Mouse (Mus musculus): ENCODE results near the gene Hspa1l.
"Not testable (repeated sequence)": the region's sequence is repeated elsewhere in the genome, so short reads cannot be mapped to it uniquely, and the experiment has no call there.

Gene Hspa1l

DNA sequence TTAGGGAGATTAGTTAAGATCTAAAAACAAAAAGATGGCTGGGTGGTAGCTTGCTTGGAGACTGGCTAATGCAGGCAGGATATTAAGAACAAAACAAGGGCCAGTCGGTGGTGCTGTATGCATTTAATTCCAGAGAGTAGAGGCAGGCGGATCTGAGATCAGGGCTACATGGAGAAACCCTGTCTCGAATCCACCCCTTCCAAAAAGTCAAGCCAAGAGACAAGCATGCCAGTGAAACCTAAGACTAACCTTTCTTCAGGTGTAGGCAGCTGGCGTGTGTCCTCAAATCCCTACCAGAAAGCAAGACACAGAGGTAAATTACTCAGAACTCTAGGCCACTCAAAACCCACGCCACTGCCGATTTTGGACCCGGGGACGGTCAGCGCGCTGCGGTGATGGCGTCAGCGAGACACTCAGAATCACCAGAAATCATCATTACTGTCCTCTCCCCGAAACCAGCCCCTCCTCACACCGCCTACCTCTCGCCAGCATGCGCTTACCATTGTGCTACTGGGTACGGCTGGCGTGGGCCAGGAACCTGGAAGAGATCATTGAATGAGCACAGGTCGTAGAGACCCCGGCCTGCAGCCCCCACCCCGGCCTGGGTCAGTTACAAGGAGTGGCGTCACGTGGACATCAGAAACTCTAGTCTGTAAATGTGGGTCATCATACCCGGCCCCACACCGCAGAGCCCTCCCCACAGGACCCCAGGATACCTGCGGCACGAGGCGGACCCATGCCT lies 20.7 kb upstream of the Hspa1l start:
- DNase-seq (ENCODE audit: low spot score in 2 of 2) = peak in 1 of 2 experiments; percentile 13

DNA sequence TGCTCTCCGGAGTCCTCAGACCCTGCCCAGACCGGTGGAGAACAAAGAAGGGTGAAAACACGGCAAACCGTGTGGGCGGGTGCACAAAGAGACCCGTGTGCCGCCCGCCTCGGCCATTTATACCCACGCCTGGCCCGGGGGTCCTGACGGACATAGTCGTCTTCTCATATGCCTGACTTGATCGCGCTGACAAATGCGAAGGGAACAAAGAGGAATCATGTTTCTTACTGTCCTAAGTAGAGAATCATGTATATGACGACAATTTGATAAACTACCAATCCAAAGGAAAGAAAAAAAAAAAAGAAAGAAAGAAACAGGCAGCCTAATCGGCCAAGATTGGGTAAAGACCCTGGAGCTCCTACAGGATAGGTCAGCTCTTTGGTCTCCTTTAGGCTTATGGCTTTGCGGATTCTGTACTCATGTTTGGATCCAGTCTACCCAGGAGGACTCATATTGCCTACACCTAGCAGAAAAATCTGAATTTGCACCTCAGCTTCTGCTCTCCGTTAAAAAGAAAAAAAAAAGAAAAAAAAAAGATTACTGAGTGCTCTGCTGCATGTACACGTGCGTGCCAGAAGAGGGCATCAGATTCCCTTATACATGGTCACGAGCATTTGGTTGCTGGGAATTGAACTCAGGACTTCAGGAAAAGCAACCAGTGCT lies 20.0 kb upstream of the Hspa1l start:
- DNase-seq (ENCODE audit: low spot score in 2 of 2) = peak; percentile 65 to 79

DNA sequence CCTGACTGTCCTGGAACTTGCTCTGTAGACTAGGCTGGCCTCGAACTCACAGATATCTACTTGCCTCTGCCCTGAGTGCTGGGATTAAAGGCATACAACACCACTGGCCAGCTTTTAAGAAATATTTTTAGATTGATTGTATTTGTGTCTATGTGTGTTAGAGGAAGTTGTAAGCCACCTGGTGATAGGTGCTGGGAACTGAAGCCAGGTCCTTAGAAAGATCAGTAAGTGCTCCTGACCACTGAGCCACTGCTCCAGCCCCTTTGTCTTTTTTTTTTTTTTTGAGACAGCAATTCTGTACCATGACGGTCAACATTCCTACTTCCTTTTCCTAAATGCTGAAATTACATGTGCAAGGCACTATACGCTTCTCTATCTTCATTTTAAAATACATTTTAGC lies 19.2 kb upstream of the Hspa1l start:
- no peak for DNase-seq (ENCODE audit: low spot score in 2 of 2)

DNA sequence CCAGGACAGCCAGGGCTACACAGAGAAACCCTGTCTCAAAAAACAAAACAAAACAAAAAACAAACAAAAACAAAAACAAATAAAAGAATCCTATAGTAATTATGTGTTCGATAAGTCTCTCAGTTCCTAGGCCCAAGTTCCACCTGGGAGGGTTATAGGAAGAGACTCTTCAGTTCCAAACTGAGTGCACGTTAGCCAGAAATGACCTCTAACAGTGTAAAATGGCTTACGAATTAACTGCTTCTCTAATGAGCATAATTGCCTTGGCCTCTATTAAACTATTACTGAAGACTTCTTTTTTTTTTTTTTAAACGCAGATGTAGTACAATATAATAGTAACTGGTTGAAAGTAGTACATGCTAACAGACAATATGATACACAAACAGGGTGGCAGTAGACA lies 18.6 kb upstream of the Hspa1l start:
- no peak for DNase-seq (ENCODE audit: low spot score in 2 of 2)

DNA sequence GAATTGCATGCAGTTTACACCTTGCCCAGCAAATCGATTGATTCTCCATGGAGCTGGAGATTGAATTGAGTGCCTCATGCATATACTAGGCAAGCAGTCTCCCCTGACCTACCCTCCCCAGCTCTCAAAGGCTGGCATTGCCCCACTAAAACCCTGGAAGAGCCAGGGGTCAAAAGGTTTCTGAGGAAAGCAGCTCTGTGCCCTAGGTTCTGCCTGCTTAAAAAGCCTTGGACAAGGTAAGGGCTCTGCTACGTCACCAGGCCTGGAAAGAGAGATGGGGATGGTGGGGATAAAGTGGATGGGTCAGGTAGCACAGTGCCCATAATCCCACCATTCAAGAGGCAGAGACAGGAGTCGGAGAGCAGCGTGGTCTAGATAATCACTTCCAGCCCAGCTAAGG lies 17.7 kb upstream of the Hspa1l start:
- DNase-seq (ENCODE audit: low spot score in 2 of 2) = no peak

DNA sequence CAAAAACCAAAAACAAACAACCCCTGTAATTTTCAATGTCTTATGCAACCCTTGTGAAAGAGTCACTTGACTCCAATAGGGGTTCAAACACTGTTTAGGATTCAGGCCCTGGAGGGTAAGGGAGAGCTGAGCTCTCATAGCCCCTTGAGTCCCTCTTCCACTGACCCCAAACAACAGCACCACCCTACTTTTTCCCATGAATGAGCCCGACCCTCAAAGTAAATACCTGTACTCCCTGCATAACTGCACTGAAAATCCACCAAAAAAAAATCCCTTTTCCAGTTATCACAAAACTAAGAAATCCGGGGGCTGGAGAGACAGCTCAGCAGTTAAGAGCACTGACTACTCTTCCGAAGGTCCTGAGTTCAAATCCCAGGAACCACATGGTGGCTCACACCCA lies 16.6 kb upstream of the Hspa1l start:
- no peak for DNase-seq (ENCODE audit: low spot score in 2 of 2)

DNA sequence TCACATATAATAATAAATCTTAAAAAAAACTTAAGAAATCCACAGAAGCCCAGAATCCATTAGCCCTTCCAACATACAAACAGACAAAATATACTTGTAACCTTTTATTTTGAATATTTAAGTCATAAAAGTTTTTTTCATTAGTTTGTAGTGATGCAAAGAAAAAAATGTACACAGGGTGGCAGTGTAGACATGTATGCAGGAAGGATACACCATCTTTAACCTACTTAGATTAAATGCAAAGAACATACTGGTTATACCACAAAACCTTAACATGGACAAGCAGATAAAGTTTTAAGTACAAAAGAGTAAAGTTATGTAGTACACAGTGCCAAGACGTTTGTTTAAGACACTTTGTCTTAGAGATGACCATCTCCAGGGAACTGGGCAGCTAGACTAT lies 16.2 kb upstream of the Hspa1l start:
- no peak for DNase-seq (ENCODE audit: low spot score in 2 of 2)

DNA sequence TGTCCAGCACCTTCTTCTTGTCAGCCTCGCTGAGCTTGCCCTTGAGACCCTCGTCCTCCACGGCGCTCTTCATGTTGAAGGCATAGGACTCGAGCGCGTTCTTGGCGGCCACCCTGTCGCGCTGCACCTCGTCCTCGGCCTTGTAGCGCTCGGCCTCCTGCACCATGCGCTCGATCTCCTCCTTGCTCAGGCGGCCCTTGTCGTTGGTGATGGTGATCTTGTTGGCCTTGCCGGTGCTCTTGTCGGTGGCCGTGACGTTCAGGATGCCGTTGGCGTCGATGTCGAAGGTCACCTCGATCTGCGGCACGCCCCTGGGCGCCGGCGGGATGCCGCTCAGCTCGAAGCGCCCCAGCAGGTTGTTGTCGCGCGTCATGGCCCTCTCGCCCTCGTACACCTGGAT lies 15.2 kb upstream of the Hspa1l start:
- DNase-seq (ENCODE audit: low spot score in 2 of 2) = not testable (repeated sequence)

DNA sequence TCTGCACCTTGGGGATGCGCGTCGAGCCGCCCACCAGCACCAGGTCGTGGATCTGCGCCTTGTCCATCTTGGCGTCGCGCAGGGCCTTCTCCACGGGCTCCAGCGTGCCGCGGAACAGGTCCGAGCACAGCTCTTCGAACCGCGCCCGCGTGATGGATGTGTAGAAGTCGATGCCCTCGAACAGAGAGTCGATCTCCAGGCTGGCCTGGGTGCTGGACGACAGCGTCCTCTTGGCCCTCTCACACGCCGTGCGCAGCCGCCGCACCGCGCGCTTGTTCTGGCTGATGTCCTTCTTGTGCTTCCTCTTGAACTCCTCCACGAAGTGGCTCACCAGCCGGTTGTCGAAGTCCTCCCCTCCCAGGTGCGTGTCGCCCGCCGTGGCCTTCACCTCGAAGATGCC lies 14.5 kb upstream of the Hspa1l start:
- not testable (repeated sequence) for DNase-seq (ENCODE audit: low spot score in 2 of 2)

DNA sequence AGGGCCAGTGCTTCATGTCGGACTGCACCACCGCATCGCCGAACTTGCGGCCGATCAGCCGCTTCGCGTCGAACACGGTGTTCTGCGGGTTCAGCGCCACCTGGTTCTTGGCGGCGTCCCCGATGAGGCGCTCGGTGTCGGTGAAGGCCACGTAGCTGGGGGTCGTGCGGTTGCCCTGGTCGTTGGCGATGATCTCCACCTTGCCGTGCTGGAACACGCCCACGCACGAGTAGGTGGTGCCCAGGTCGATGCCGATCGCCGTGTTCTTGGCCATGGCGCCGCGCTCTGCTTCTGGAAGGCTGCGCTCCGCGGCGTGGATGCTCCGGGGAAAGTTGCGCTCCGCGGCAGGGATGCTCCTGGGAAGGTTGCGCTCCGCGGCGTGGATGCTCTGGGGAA lies 13.8 kb upstream of the Hspa1l start:
- DNase-seq (ENCODE audit: low spot score in 2 of 2) = not testable (repeated sequence)

DNA sequence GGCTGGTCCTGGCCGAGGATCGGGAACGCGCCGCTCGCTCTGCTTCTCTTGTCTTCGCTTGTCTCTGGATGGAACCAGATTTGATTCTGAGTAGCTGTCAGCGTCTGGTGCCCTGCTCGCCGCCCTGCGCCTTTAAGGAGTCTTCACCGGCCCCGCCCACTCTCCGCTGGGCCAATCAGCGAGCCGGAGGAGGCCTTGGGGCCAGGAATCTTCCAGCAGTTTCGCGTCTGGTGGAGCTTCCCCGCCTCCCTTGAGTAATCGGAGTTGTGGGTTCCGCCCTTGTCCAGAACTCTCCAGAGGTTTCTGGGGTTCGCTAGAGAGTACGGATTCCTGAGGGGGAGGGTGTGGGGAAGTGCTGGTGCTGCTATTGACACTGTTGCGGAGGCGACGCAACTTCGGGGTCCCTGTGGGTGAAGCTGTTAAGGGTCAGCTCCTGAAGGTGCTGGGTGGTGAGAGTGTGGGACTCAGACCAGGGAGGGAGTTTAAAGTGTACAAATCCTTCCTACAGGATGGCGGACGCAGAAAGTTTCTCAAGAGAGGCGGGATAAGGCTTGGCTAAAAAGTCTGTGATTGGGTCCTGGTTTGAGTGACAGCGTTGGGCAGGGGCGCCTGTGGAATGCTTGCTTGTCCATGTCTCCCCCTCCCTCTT lies 13.2 kb upstream of the Hspa1l start, which contains the start of gene Hspa1b:
Gene Hspa1b, minus strand, starts transcription at position 109 of the 649 bp plus-strand sequence.
- DNase-seq (ENCODE audit: low spot score in 2 of 2) = peak; percentile 48 to 51

DNA sequence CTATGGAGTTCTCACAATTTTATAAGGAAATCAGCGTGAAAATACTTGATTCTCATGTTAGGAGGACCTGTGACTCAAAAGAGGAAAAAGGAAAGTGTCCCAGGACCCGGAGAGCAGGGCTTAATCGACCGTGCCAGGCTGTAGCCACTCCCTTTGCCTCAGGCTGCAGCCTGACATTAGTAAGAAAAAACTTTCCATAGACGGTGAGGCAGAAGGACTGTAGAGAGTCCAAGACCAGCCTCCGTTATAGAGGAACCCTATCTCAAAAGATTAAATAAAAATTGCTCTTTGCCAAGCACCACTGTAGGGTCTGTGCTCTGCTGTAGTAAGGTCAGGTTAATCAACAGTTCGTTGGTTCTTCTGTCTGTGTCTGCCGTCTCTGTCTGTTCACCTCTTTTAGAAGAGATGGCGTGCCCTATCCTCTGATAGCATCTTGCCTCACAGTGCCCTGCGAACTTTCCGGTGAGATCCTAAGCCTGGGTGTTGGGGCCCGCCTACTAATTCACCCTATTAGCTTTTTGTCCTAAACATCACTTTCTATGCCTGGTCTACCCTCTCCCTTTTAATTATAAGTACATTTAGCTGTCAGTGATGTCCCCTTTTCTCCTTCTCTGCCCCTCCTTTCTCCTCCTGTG lies 12.5 kb upstream of the Hspa1l start:
- no peak for DNase-seq (ENCODE audit: low spot score in 2 of 2)

DNA sequence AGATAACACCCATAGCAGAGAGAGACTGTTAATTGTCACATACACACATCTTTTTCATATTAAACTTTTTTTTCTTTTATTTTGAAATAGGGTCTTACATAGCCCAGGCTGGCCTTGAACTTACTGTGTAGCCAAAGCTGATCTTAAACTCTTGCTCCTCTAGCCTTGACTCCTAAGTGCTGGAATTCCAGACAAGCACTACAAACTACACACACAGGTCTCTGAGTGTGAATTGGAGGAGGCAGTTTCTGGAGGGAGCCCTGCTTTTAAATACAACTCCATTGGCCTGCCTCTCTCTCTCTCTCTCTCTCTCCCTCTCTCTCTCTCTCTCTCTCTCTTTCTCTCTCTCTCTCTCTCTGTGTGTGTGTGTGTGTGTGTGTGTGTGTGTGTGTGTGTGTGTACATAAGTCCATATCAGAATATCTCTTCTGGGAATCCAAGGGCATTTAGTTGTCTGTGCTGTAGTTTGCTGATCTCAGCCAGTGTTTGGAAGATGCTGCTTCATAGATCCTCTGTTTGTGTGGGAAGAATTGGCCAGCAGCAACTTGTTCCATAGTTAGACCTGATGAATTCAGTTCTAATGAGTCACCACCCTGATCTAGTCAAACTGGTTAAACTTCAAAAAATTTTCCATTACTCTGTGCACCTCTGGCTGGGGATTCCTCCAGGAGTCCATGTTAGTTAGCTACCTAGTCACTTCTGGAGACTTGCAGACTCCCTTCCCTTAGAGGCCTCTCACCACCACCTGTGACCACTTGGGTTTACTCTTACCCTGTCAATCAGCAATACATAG lies 11.6 kb upstream of the Hspa1l start:
- DNase-seq (ENCODE audit: low spot score in 2 of 2) = no peak

DNA sequence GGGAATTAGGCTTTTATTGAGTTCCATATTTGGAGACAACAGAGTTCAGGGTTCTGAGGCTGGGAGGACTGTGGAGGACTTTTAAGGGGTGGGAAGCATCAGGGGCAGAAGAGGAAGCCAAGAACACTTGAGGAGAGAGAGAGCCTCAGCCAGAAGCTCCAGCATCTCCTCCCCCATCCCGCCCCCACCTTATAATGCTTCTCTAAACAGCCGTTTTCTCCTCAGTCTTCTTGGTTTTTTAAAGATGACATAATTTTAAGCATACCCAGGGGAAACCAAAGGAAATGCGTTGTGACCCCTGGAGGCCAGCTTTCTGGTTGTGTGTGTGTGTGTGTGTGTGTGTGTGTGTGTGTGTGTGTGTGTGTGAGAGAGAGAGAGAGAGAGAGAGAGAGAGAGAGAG lies 10.4 kb upstream of the Hspa1l start:
- no peak for DNase-seq (ENCODE audit: low spot score in 2 of 2)

DNA sequence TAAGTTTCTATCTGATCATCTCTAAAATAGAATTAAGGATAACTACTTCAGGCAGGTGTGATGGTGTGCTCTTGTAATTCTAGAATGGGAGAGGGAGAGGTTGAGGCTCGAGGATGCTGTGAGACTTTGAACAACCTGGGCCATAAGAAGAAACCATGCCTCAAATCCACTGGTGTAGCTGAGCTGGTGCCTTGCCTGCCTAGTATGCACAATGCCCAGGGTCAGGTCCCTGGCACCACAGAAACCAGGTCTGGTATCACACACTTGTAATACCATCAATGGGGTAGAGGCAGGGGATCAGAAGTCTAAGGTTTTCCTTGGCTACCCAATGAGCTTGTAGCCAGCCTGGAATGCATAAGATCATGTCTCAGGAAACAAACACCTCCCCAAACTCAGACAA lies 9.7 kb upstream of the Hspa1l start:
- DNase-seq (ENCODE audit: low spot score in 2 of 2) = no peak

DNA sequence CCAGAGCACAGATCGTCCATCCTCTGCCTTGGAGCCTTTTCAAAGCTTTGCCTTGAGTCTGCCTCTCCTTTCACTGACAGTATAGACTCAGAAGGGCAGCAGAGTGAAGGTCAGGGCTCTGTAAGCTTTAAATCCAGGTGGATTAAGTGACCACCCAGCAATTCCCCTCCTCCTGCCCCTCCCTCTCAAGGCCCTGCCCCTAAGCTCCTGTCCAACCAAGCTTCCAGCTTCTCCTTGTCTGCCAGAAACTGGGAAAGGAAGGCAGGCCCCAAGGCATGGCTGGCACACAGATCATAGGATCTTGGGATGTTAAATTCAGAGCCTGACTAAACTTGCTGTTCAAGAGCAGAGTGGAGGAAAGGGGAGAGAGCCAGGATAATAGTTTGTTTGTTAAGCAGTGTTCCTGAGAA lies 7.9 kb upstream of the Hspa1l start:
- DNase-seq (ENCODE audit: low spot score in 2 of 2) = no peak

DNA sequence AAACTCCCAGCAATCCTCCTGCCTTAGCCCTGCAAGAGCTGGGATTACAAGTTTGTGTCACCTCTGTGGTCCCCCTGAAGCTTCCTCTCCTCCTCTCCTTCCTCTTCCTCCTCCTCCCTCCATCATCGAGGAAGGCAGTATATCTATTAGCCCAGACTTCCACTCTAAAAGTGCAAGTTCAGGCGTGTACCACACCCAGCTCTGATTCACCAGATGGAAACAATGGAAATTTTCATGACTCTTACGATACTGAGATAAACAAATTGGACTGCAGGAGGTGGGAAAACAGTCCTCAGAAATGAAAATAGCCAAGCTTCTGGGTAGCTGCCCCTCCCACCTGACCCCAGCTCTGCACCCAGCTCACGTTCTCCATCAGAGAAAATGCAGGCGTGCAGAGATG lies 6.9 kb upstream of the Hspa1l start:
- no peak for DNase-seq (ENCODE audit: low spot score in 2 of 2)

DNA sequence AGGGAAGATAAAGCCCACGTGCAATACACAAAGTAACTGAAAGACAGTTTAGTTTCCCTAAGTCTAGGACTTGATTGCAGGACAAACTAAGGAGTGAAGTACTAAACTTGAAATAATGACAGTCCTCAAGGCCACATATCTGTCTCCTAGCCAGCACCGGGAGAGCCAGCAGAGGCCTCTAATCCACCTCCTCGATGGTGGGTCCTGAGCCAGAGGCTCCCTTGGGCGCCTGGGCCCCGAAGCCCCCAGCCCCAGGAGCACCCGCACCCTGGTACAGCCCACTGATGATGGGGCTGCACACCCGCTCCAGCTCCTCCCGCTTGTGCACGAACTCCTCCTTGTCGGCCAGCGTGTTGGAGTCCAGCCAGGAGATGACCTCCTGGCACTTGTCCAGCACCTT lies 2.7 kb upstream of the Hspa1l start, which contains the start of gene Gm20481:
Gene Gm20481, plus strand, starts transcription at position 91 of the 400 bp plus-strand sequence.
- not testable (repeated sequence) for DNase-seq (ENCODE audit: low spot score in 2 of 2)

DNA sequence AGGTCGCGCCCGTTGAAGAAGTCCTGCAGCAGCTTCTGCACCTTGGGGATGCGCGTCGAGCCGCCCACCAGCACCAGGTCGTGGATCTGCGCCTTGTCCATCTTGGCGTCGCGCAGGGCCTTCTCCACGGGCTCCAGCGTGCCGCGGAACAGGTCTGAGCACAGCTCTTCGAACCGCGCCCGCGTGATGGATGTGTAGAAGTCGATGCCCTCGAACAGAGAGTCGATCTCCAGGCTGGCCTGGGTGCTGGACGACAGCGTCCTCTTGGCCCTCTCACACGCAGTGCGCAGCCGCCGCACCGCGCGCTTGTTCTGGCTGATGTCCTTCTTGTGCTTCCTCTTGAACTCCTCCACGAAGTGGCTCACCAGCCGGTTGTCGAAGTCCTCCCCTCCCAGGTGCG lies 1.7 kb upstream of the Hspa1l start:
- not testable (repeated sequence) for DNase-seq (ENCODE audit: low spot score in 2 of 2)

DNA sequence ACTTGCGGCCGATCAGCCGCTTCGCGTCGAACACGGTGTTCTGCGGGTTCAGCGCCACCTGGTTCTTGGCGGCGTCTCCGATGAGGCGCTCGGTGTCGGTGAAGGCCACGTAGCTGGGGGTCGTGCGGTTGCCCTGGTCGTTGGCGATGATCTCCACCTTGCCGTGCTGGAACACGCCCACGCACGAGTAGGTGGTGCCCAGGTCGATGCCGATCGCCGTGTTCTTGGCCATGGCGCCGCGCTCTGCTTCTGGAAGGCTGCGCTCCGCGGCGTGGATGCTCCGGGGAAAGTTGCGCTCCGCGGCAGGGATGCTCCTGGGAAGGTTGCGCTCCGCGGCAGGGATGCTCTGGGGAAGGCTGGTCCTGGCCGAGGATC lies 822 bp upstream of the Hspa1l start:
- not testable (repeated sequence) for DNase-seq (ENCODE audit: low spot score in 2 of 2)

All from spleen, postnatal 14 days (tissue).